Mouse (Mus musculus) erythroblast, embryonic 14.5 days (primary cell): ENCODE results near the gene Strip2.

Experiments used
- GATA1 ChIP-seq: IDR thresholded peaks from 2 replicates; pipeline ENCODE4 v1.6.1; 2012; ENCODE audit warnings: low read length, inconsistent platforms, mixed read lengths
- TAL1 ChIP-seq: IDR thresholded peaks from 3 replicates; pipeline ENCODE4 v1.6.1; 2012; ENCODE audit warnings: low read length, inconsistent platforms, mixed read lengths

DNA sequence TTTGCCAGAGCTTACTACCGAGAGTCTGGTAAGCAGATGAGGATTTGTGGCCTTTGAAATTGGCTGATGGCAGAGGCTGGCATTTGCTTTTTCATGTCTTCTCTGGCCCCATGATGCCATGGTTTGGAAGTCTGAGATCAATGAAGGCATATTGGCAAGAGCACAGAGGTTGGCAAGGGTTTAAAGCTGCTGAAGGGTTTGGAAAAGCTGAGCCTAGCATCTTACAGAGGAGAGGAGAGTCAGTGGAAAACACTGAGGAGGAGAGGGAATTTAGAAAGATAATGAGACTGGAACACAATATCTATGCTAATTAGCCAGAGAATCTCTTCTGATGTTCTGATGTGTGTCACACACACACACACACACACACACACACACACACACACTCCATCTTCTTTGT lies 27.7 kb downstream of the Strip2 start:
- no peak for TF ChIP-seq GATA1
- no peak for TF ChIP-seq TAL1
